ENCODE assay signal across 11 mouse cellular contexts in the genomic region with DNA sequence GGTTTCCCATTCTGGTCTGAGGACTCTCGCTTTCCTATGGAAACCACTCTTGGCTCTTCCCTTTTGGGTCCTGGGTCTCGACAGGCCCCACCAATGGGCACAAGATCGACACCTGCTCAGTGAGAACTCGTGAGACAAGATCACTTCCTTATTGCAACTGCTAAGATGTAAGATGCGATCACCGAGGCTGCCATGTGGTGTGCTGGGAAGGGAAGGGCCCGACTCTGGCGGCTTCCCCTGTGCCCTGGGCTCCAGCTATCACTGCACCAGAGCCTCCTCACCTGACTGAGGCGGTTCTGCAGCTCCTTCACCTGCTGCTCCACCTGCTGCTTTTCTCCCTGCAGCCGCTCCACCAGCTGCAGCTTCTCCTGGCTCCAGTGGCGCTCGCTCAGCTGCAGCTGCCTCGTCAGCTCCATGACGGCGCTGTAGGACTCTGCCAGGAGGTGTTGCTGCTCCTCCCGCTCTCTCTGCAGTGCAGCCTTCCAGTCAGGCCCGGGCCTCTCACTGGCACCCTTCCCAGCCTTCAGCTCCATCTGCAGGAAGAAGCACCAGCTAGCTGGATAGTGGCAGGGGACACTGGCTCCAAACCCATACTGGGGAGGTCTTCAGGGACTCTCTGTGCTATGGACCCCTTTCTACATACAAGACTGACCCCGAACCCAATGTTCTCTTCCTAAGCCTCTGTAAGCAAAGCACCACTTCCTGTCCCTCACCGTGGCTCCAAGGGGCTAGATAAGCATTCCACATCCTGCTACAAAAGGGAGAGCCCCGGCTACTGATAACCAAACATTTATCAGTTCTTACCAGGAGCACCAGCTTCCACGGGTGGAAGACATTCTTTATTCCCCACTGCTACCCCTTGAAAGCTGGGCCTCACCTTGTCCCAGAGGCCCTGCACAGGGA. TPM values are rescaled to one million over a fixed set of nuclear protein-coding genes. Genes with fewer than 3 reads are reported as not detected.
DNase-seq lines count a peak whose midpoint lies in the region; ATAC-seq lines count a peak whose summit lies in the region.
"Had no signal": no experiment of that assay in that cellular context is flagged by ENCODE, and none has a peak within 500 bp of the region (broad histone marks: within the 10 kb centered on the region; RNA-seq: fewer than 3 reads in every experiment).

No protein-coding gene starts in this region.

- H3K27ac ChIP-seq in heart, embryonic 11.5 days (ENCODE audit: low read depth, low read length) = peak overlapping the region; percentile 70
- H3K27ac ChIP-seq: limb, embryonic 12.5 days had no signal

- DNase-seq in gastrocnemius, postnatal 14 days = peak; percentile 62
- no peak for DNase-seq in gastrocnemius, adult 8-10 months (ENCODE audit: low spot score in 2 of 2)
- DNase-seq in liver = peak; percentile 78
- DNase-seq in embryo, embryonic 10.5 days (ENCODE audit: low spot score) = no peak
- DNase-seq in kidney, adult 11 months = no peak

- 62% methylated on average over 21 of the region's 21 CpGs for WGBS in heart, embryonic 11.5 days (ENCODE audit: insufficient replicate concordance)

- peak overlapping the region; percentile 44 for H3K4me2 ChIP-seq in heart, embryonic 11.5 days
- H3K4me2 ChIP-seq: limb, embryonic 12.5 days had no signal

- H3K27me3 ChIP-seq in heart, embryonic 11.5 days (ENCODE audit: control insufficient read depth, insufficient read depth, low read length) = no peaks in the 10 kb centered on the region
- H3K27me3 ChIP-seq: CH12.LX; limb, embryonic 12.5 days had no signal

- peaks cover 11% of the 10 kb centered on the region for H3K4me1 ChIP-seq in heart, embryonic 11.5 days (ENCODE audit: control insufficient read depth, insufficient read depth, low read length)
- H3K4me1 ChIP-seq: limb, embryonic 12.5 days had no signal

- intact Hi-C loops in gastrocnemius, postnatal 14 days (cut with DNase I; ENCODE audit: low total_unique reads) = no loop called here

- peak overlapping the region; percentile 19; the same call in 1 of the 2 replicates for H3K4me3 ChIP-seq in heart, embryonic 11.5 days (ENCODE audit: low read depth, low read length)
- H3K4me3 ChIP-seq: limb, embryonic 12.5 days had no signal

- ATAC-seq in cerebellum, adult (ENCODE audit: insufficient number of reproducible peaks, low FRiP score, low TSS enrichment) = peak; percentile 54; the same call in 1 of the 2 replicates
- ATAC-seq in heart, embryonic 11.5 days (replicated peaks; ENCODE audit: insufficient number of reproducible peaks, low FRiP score, low TSS enrichment) = peak; percentile 58
- ATAC-seq in monocyte, adult 5-6 weeks (replicated peaks; ENCODE audit: insufficient number of reproducible peaks, low FRiP score, low TSS enrichment, poor library complexity, severe bottlenecking) = no peak

- H3K9ac ChIP-seq in heart, embryonic 11.5 days (ENCODE audit: low read depth, low read length) = no peak overlapping the region; the same call in 1 of the 2 replicates
- H3K9ac ChIP-seq: limb, embryonic 12.5 days had no signal

- peaks cover 67% of the 10 kb centered on the region for H3K36me3 ChIP-seq in heart, embryonic 11.5 days (ENCODE audit: control insufficient read depth, insufficient read depth, low read length)

- H3K9me3 ChIP-seq in heart, embryonic 11.5 days (replicated peaks; ENCODE audit: control insufficient read depth, low read length) = peaks cover 7% of the 10 kb centered on the region

RNA-seq across cellular contexts. Expression of gene Dsn1, which starts 20.4 kb away (rescaled TPM):
- total RNA-seq in gastrocnemius, postnatal 14 days (2021) = 1 to 10 TPM; 2.7 to 3.5 TPM
- total RNA-seq in gastrocnemius, adult 8-10 months (2022) = 1 to 10 TPM; 2.2 to 2.5 (median 2.3) TPM
- 38.4 and 48.4 TPM in 2 replicates for polyA plus RNA-seq in heart, embryonic 11.5 days (2014; fragmentation: Nextera tagmentation; extraction: Ambion mirVana)
- total RNA-seq in monocyte, adult 5-6 weeks (2017) = 13.4 to 31.9 TPM (median 17.8 TPM) in 3 replicates

RNA-seq across cellular contexts. Expression of gene Ndrg3, which starts 35.5 kb away (rescaled TPM):
- 10 to 100 TPM; 23.3 to 25.2 TPM for total RNA-seq in gastrocnemius, postnatal 14 days (2021)
- total RNA-seq in gastrocnemius, adult 8-10 months (2022) = 10 to 100 TPM; 29.0 to 35.6 (median 31.3) TPM
- 34.4 and 38.1 TPM in 2 replicates for polyA plus RNA-seq in heart, embryonic 11.5 days (2014; fragmentation: Nextera tagmentation; extraction: Ambion mirVana)
- 33.9 to 42.9 TPM (median 39.3 TPM) in 3 replicates for total RNA-seq in monocyte, adult 5-6 weeks (2017)

RNA-seq across cellular contexts. Expression of gene Soga1, which starts 51.7 kb away (rescaled TPM):
- total RNA-seq in gastrocnemius, postnatal 14 days (2021) = 10 to 100 TPM; 11.1 to 12.2 TPM
- 1 to 10 TPM; 1.7 to 3.5 (median 2.3) TPM for total RNA-seq in gastrocnemius, adult 8-10 months (2022)
- polyA plus RNA-seq in heart, embryonic 11.5 days (2014; fragmentation: Nextera tagmentation; extraction: Ambion mirVana) = 3.4 and 3.6 TPM in 2 replicates
- total RNA-seq in monocyte, adult 5-6 weeks (2017) = 0.76 to 1.5 TPM (median 0.78 TPM) in 3 replicates

RNA-seq across cellular contexts. Expression of gene Tldc2, which starts 59.5 kb away (rescaled TPM):
- not detected for total RNA-seq in gastrocnemius, postnatal 14 days (2021)
- not detected for total RNA-seq in gastrocnemius, adult 8-10 months (2022)
- polyA plus RNA-seq in heart, embryonic 11.5 days (2014; fragmentation: Nextera tagmentation; extraction: Ambion mirVana) = 0.26 TPM in 1 of 2 replicates, not detected in the other
- total RNA-seq in monocyte, adult 5-6 weeks (2017) = not detected in 3 replicates
- total RNA-seq: CH12.LX had no signal
- polyA plus RNA-seq: embryonic facial prominence, embryonic 14.5 days; limb, embryonic 12.5 days had no signal

Comparison
In these comparisons a context has a peak if more than half of its experiments do, and no peak if none do; other contexts are left out.
1. DNase-seq: peak in gastrocnemius, postnatal 14 days (single experiment) and liver (single experiment); none in gastrocnemius, adult 8-10 months (0 of 2), embryo, embryonic 10.5 days (single experiment) and kidney, adult 11 months (single experiment).